Comparison of ENCODE assay signal across 19 mouse cellular contexts in genomic region chr5:35578411-35578810, GRCm38 (mm10). TPM values are rescaled to one million over a fixed set of nuclear protein-coding genes. Genes with fewer than 3 reads are reported as not detected.
"Had no signal": no experiment of that assay in that cellular context is flagged by ENCODE, and none has a peak within 500 bp of the region (broad histone marks: within the 10 kb centered on the region; RNA-seq: fewer than 3 reads in every experiment).

No protein-coding gene starts in this region.

- H3K27me3 ChIP-seq: lung, embryonic 15.5 days; stomach, embryonic 15.5 days had no signal

- DNase-seq: liver, postnatal 0 days; lung, adult 2 months; lung, postnatal 14 days; lung, postnatal 36 days; midbrain, embryonic 14.5 days; right cerebral cortex, postnatal 14 days; thymus, adult 2 months; thymus, postnatal 25 days; thymus, postnatal 4 days had no signal

- H3K9me3 ChIP-seq: lung, embryonic 15.5 days; neural tube, embryonic 13.5 days; neural tube, embryonic 15.5 days; stomach, embryonic 15.5 days had no signal

- H3K4me3 ChIP-seq: lung, embryonic 15.5 days; myocyte; neural tube, embryonic 13.5 days; neural tube, embryonic 15.5 days; stomach, embryonic 15.5 days had no signal

- ATAC-seq: liver, postnatal 0 days; lung, postnatal 0 days; midbrain, embryonic 16.5 days had no signal

- H3K27ac ChIP-seq: lung, embryonic 15.5 days; macrophage; neural tube, embryonic 13.5 days; neural tube, embryonic 15.5 days; stomach, embryonic 15.5 days; stomach, postnatal 0 days had no signal

- H3K36me3 ChIP-seq: lung, embryonic 15.5 days had no signal

RNA-seq across cellular contexts. Expression of gene Cpz, which starts 52.9 kb away (rescaled TPM):
- total RNA-seq: megakaryocyte progenitor cell, adult 5-6 weeks had no signal
- polyA plus RNA-seq: macrophage had no signal
